Mouse (Mus musculus) adrenal gland, postnatal 10 days (tissue): ENCODE measurements around the gene Swt1. TPM values are rescaled to one million over a fixed set of nuclear protein-coding genes. Genes with fewer than 3 reads are reported as not detected.
"Not testable (repeated sequence)": the region's sequence is repeated elsewhere in the genome, so short reads cannot be mapped to it uniquely, and the experiment has no call there.

ENCODE experiments used
- DNase-seq: peaks from one replicate; pipeline ENCODE4 v3.0.0; 2021; ENCODE audit warnings: mixed read lengths
- total RNA-seq, 2 experiments: library from RNA; stranded (reverse); gene quantifications; 2 replicates each; pipeline ENCODE4 v1.2.3; 2021

The Swt1 gene
- total RNA-seq, 2 experiments from 2014 or later: 12.8 to 19.3 TPM

- peak; percentile 53 for DNase-seq
Measured at GRCm38 (mm10) chr1:151366944-151367605, 61.2 kb downstream of the Swt1 start.

- DNase-seq: no peak
Measured at GRCm38 (mm10) chr1:151359374-151359773, 68.9 kb downstream of the Swt1 start.

GRCm38 (mm10) chr1:151355994-151356393, 72.3 kb downstream of the Swt1 start:
- DNase-seq: no peak

- no peak for DNase-seq
Measured at GRCm38 (mm10) chr1:151352911-151353310, 75.3 kb downstream of the Swt1 start.

GRCm38 (mm10) chr1:151348293-151348692, 80.0 kb downstream of the Swt1 start:
- DNase-seq: not testable (repeated sequence)

GRCm38 (mm10) chr1:151346681-151347127, 81.6 kb downstream of the Swt1 start:
- no peak for DNase-seq

- no peak for DNase-seq
Measured at GRCm38 (mm10) chr1:151345863-151346195, 82.4 kb downstream of the Swt1 start.

GRCm38 (mm10) chr1:151345109-151345862, 83.0 kb downstream of the Swt1 start:
- DNase-seq: peak; percentile 99

- DNase-seq: peak; percentile 98
Measured at GRCm38 (mm10) chr1:151344283-151345108, 83.8 kb downstream of the Swt1 start, which contains the start of gene Ivns1abp. TSS of gene Ivns1abp (plus strand) at chr1:151344477.

GRCm38 (mm10) chr1:151343571-151344282, 84.5 kb downstream of the Swt1 start:
- peak; percentile 48 for DNase-seq

- peak; percentile 50 for DNase-seq
Measured at GRCm38 (mm10) chr1:151342968-151343367, 85.3 kb downstream of the Swt1 start.

- no peak for DNase-seq
Measured at GRCm38 (mm10) chr1:151342311-151342710, 85.9 kb downstream of the Swt1 start.

- no peak for DNase-seq
Measured at GRCm38 (mm10) chr1:151341321-151342044, 86.8 kb downstream of the Swt1 start.

- DNase-seq: peak; percentile 82
Measured at GRCm38 (mm10) chr1:151338941-151339340, 89.3 kb downstream of the Swt1 start.

- DNase-seq: no peak
Measured at GRCm38 (mm10) chr1:151338234-151338633, 90.0 kb downstream of the Swt1 start.

- DNase-seq: no peak
Measured at GRCm38 (mm10) chr1:151332819-151333218, 95.4 kb downstream of the Swt1 start.

- DNase-seq: no peak
Measured at GRCm38 (mm10) chr1:151329601-151330000, 98.7 kb downstream of the Swt1 start.

- no peak for DNase-seq
Measured at GRCm38 (mm10) chr1:151328341-151329097, 99.7 kb downstream of the Swt1 start.

GRCm38 (mm10) chr1:151325328-151325727, 102.9 kb downstream of the Swt1 start:
- DNase-seq: no peak

GRCm38 (mm10) chr1:151320408-151320807, 107.8 kb downstream of the Swt1 start:
- no peak for DNase-seq

GRCm38 (mm10) chr1:151319267-151319666, 109.0 kb downstream of the Swt1 start:
- DNase-seq: no peak
